14 mouse cellular contexts compared by ENCODE assay signal in the genomic region with DNA sequence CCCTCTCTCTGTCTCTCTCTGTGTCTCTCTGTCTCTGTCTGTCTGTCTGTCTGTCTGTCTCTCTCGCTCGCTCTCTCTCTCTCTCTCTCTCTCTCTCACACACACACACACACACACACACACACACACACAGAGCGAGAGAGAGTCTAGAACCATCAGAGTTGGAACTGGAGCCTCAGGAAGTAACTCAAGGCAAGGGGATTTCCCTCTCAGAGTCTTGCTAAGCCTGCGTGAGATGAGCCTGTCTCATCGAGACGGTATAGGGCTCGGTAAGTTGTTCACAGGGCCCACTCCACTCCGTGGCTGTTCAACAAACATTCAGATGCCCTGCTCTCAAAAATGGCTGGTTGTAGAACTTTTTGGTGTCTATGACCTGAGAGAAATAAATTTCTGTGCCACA.
A peak's percentile ranks its signal among the peaks of the same experiment; 100 is the strongest.
DNase-seq lines count a peak whose midpoint lies in the region; ATAC-seq lines count a peak whose summit lies in the region.
"Had no signal": no experiment of that assay in that cellular context is flagged by ENCODE, and none has a peak within 500 bp of the region (broad histone marks: within the 10 kb centered on the region; RNA-seq: fewer than 3 reads in every experiment).

No protein-coding gene starts in this region.

- H3K4me3 ChIP-seq in forebrain, embryonic 13.5 days: no peak overlapping the region
- no peak overlapping the region for H3K4me3 ChIP-seq in limb, embryonic 13.5 days
- H3K4me3 ChIP-seq: embryonic facial prominence, embryonic 13.5 days; hindbrain, embryonic 15.5 days; liver, embryonic 13.5 days had no signal

- ATAC-seq in forebrain, embryonic 13.5 days: no peak
- no peak for ATAC-seq in limb, embryonic 13.5 days (ENCODE audit: low FRiP score, low read depth)

- DNase-seq in CD4-positive helper T cell, adult 2 months (ENCODE audit: low read depth, low spot score): peak; percentile 80
- peak; percentile 79 for DNase-seq in CD4-positive, CD25-positive, alpha-beta regulatory T cell, adult 2 months (ENCODE audit: low read depth, low spot score)
- no peak for DNase-seq in thymus, postnatal 25 days
- no peak for DNase-seq in heart, adult 8-10 months (ENCODE audit: low spot score)
- no peak for DNase-seq in layer of hippocampus, postnatal 36 days
- DNase-seq: cerebellum, adult 2 months; heart, adult 11 months; liver, embryonic 13.5 days had no signal

- no peaks in the 10 kb centered on the region for H3K27me3 ChIP-seq in forebrain, embryonic 13.5 days
- H3K27me3 ChIP-seq in limb, embryonic 13.5 days: no peaks in the 10 kb centered on the region
- H3K27me3 ChIP-seq: embryonic facial prominence, embryonic 13.5 days; hindbrain, embryonic 15.5 days had no signal

- peak overlapping the region; percentile 95 for H3K27ac ChIP-seq in forebrain, embryonic 13.5 days
- H3K27ac ChIP-seq in limb, embryonic 13.5 days: peak overlapping the region; percentile 67; the same call in 1 of the 2 replicates
- H3K27ac ChIP-seq: hindbrain, embryonic 15.5 days; kidney, postnatal 0 days; liver, embryonic 13.5 days; stomach, postnatal 0 days had no signal

- H3K9me3 ChIP-seq in forebrain, embryonic 13.5 days (replicated peaks): no peaks in the 10 kb centered on the region
- H3K9me3 ChIP-seq in limb, embryonic 13.5 days: no peaks in the 10 kb centered on the region
- H3K9me3 ChIP-seq: embryonic facial prominence, embryonic 13.5 days; hindbrain, embryonic 15.5 days; liver, embryonic 13.5 days had no signal

- no peak overlapping the region for H3K4me2 ChIP-seq in forebrain, embryonic 13.5 days
- H3K4me2 ChIP-seq in limb, embryonic 13.5 days (replicated peaks): no peak overlapping the region
- H3K4me2 ChIP-seq: embryonic facial prominence, embryonic 13.5 days; hindbrain, embryonic 15.5 days; liver, embryonic 13.5 days had no signal

- H3K36me3 ChIP-seq in forebrain, embryonic 13.5 days (ENCODE audit: poor library complexity, severe bottlenecking): no peaks in the 10 kb centered on the region
- no peaks in the 10 kb centered on the region for H3K36me3 ChIP-seq in limb, embryonic 13.5 days
- H3K36me3 ChIP-seq: embryonic facial prominence, embryonic 13.5 days; hindbrain, embryonic 15.5 days; liver, embryonic 13.5 days had no signal

- H3K9ac ChIP-seq in forebrain, embryonic 13.5 days: 0 out of 2 replicates have a peak overlapping the region, but pooled peaks have one; percentile 5
- no peak overlapping the region for H3K9ac ChIP-seq in limb, embryonic 13.5 days
- H3K9ac ChIP-seq: embryonic facial prominence, embryonic 13.5 days; hindbrain, embryonic 15.5 days; liver, embryonic 13.5 days had no signal

- peaks cover 89% of the 10 kb centered on the region for H3K4me1 ChIP-seq in forebrain, embryonic 13.5 days
- H3K4me1 ChIP-seq in limb, embryonic 13.5 days: peaks cover 75% of the 10 kb centered on the region
- H3K4me1 ChIP-seq: liver, embryonic 13.5 days had no signal

- 53% methylated on average over 8 of the region's 8 CpGs for WGBS in forebrain, embryonic 13.5 days
- 77% methylated on average over 8 of the region's 8 CpGs for WGBS in limb, embryonic 13.5 days

Comparison
In these comparisons a context has a peak if more than half of its experiments do, and no peak if none do; other contexts are left out.
1. DNase-seq: peak in CD4-positive helper T cell, adult 2 months (single experiment) and CD4-positive, CD25-positive, alpha-beta regulatory T cell, adult 2 months (single experiment); none in thymus, postnatal 25 days (single experiment), heart, adult 8-10 months (single experiment) and layer of hippocampus, postnatal 36 days (0 of 2).